Comparison of ENCODE assay signal across 21 mouse cellular contexts in genomic region chr2:130265520-130265919, GRCm38 (mm10). TPM values are rescaled to one million over a fixed set of nuclear protein-coding genes. Genes with fewer than 3 reads are reported as not detected.
DNase-seq lines count a peak whose midpoint lies in the region; ATAC-seq lines count a peak whose summit lies in the region.
"Had no signal": no experiment of that assay in that cellular context is flagged by ENCODE, and none has a peak within 500 bp of the region (broad histone marks: within the 10 kb centered on the region; RNA-seq: fewer than 3 reads in every experiment).

No protein-coding gene starts in this region.

- peak overlapping the region; percentile 48 for H3K4me3 ChIP-seq in liver, embryonic 13.5 days (replicated peaks)
- no peak overlapping the region for H3K4me3 ChIP-seq in stomach, embryonic 15.5 days (replicated peaks)
- H3K4me3 ChIP-seq in heart, embryonic 11.5 days (ENCODE audit: low read depth, low read length), result no peak overlapping the region
- H3K4me3 ChIP-seq: embryonic facial prominence, embryonic 12.5 days; forebrain, embryonic 10.5 days; layer of hippocampus, adult 2 months; myocyte had no signal

- ATAC-seq in erythroblast, adult 5-6 weeks (replicated peaks; ENCODE audit: low FRiP score, poor library complexity, severe bottlenecking), result peak; percentile 52
- peak; percentile 82 for ATAC-seq in liver, embryonic 13.5 days (ENCODE audit: low read depth)
- ATAC-seq in stomach, embryonic 15.5 days (ENCODE audit: insufficient read depth, low FRiP score, low read depth), result peak; percentile 44; the same call in 1 of the 2 replicates
- no peak for ATAC-seq in heart, embryonic 11.5 days (replicated peaks; ENCODE audit: insufficient number of reproducible peaks, low FRiP score, low TSS enrichment)
- ATAC-seq: forebrain, postnatal 0 days; hindbrain, embryonic 16.5 days had no signal

- H3K4me2 ChIP-seq in liver, embryonic 13.5 days, result peak overlapping the region; percentile 68
- no peak overlapping the region for H3K4me2 ChIP-seq in stomach, embryonic 15.5 days
- H3K4me2 ChIP-seq in heart, embryonic 11.5 days, result no peak overlapping the region
- H3K4me2 ChIP-seq: embryonic facial prominence, embryonic 12.5 days had no signal

- no peaks in the 10 kb centered on the region for H3K27me3 ChIP-seq in liver, embryonic 13.5 days
- H3K27me3 ChIP-seq in stomach, embryonic 15.5 days (replicated peaks), result no peaks in the 10 kb centered on the region
- 0 out of 2 replicates have a peak, but pooled peaks cover 2% of the 10 kb centered on the region for H3K27me3 ChIP-seq in heart, embryonic 11.5 days (ENCODE audit: control insufficient read depth, insufficient read depth, low read length)
- H3K27me3 ChIP-seq: embryonic facial prominence, embryonic 12.5 days had no signal

- no peaks in the 10 kb centered on the region for H3K36me3 ChIP-seq in liver, embryonic 13.5 days
- H3K36me3 ChIP-seq in stomach, embryonic 15.5 days, result no peaks in the 10 kb centered on the region
- no peaks in the 10 kb centered on the region for H3K36me3 ChIP-seq in heart, embryonic 11.5 days (ENCODE audit: control insufficient read depth, insufficient read depth, low read length)
- H3K36me3 ChIP-seq: embryonic facial prominence, embryonic 12.5 days; forebrain, embryonic 10.5 days had no signal

- 19% methylated on average over 1 of the region's 1 CpGs for WGBS in liver, embryonic 13.5 days (ENCODE audit: insufficient replicate concordance)
- WGBS in stomach, embryonic 15.5 days, result 73% methylated on average over 1 of the region's 1 CpGs
- 92% methylated on average over 1 of the region's 1 CpGs for WGBS in heart, embryonic 11.5 days (ENCODE audit: insufficient replicate concordance)

- no peaks in the 10 kb centered on the region for H3K9me3 ChIP-seq in liver, embryonic 13.5 days (replicated peaks)
- no peaks in the 10 kb centered on the region for H3K9me3 ChIP-seq in stomach, embryonic 15.5 days
- no peaks in the 10 kb centered on the region for H3K9me3 ChIP-seq in heart, embryonic 11.5 days (replicated peaks; ENCODE audit: control insufficient read depth, low read length)
- H3K9me3 ChIP-seq: embryonic facial prominence, embryonic 12.5 days; forebrain, embryonic 10.5 days had no signal

- peak; percentile 79 for DNase-seq in c-Kit-positive CD71-positive TER-119-negative erythroid progenitor cells, embryonic 14.5 days (ENCODE audit: low read depth)
- DNase-seq in liver, embryonic 13.5 days, result peak; percentile 73
- no peak for DNase-seq in retina, postnatal 1 day
- DNase-seq in cerebellum, postnatal 10 days, result no peak
- DNase-seq: adrenal gland, postnatal 36 days; cerebellum, adult 8-10 months; forebrain, postnatal 0 days; kidney, adult 2 months; kidney, postnatal 14 days; layer of hippocampus, postnatal 36 days; midbrain, embryonic 14.5 days; right cerebral cortex, postnatal 25 days had no signal

- H3K27ac ChIP-seq in liver, embryonic 13.5 days, result peak overlapping the region; percentile 76
- no peak overlapping the region for H3K27ac ChIP-seq in stomach, embryonic 15.5 days
- no peak overlapping the region for H3K27ac ChIP-seq in heart, embryonic 11.5 days (ENCODE audit: low read depth, low read length)
- H3K27ac ChIP-seq: embryonic facial prominence, embryonic 12.5 days; forebrain, embryonic 10.5 days; layer of hippocampus, adult 2 months had no signal

- peak overlapping the region; percentile 69 for H3K9ac ChIP-seq in liver, embryonic 13.5 days
- no peak overlapping the region for H3K9ac ChIP-seq in stomach, embryonic 15.5 days
- H3K9ac ChIP-seq in heart, embryonic 11.5 days (ENCODE audit: low read depth, low read length), result no peak overlapping the region
- H3K9ac ChIP-seq: embryonic facial prominence, embryonic 12.5 days; forebrain, postnatal 0 days had no signal

- H3K4me1 ChIP-seq in liver, embryonic 13.5 days (replicated peaks), result peaks cover 79% of the 10 kb centered on the region
- no peaks in the 10 kb centered on the region for H3K4me1 ChIP-seq in stomach, embryonic 15.5 days
- no peaks in the 10 kb centered on the region for H3K4me1 ChIP-seq in heart, embryonic 11.5 days (ENCODE audit: control insufficient read depth, insufficient read depth, low read length)
- H3K4me1 ChIP-seq: embryonic facial prominence, embryonic 12.5 days; forebrain, embryonic 10.5 days had no signal

RNA-seq across cellular contexts. Expression of gene Nop56, which starts 8.7 kb away (rescaled TPM):
- 86.7 and 101 TPM in 2 replicates for total RNA-seq in erythroblast, adult 5-6 weeks (2015; ENCODE audit: low replicate concordance)
- 84.8 and 111 TPM in 2 replicates for total RNA-seq in erythroblast, adult 5-6 weeks (2017; ENCODE audit: low replicate concordance)
- 271 and 279 TPM in 2 replicates for polyA plus RNA-seq in liver, embryonic 13.5 days (2015; fragmentation: Nextera tagmentation; extraction: Ambion mirVana)
- 260 and 287 TPM in 2 replicates for polyA plus RNA-seq in stomach, embryonic 15.5 days (2015; fragmentation: Nextera tagmentation; extraction: Ambion mirVana)
- 181 and 200 TPM in 2 replicates for polyA plus RNA-seq in heart, embryonic 11.5 days (2014; fragmentation: Nextera tagmentation; extraction: Ambion mirVana)

RNA-seq across cellular contexts. Expression of gene Idh3b, which starts 18.8 kb away (rescaled TPM):
- 44.5 and 51.5 TPM in 2 replicates for total RNA-seq in erythroblast, adult 5-6 weeks (2015; ENCODE audit: low replicate concordance)
- 19.8 and 27.0 TPM in 2 replicates for total RNA-seq in erythroblast, adult 5-6 weeks (2017; ENCODE audit: low replicate concordance)
- 117 and 120 TPM in 2 replicates for polyA plus RNA-seq in liver, embryonic 13.5 days (2015; fragmentation: Nextera tagmentation; extraction: Ambion mirVana)
- 171 and 192 TPM in 2 replicates for polyA plus RNA-seq in stomach, embryonic 15.5 days (2015; fragmentation: Nextera tagmentation; extraction: Ambion mirVana)
- 234 and 249 TPM in 2 replicates for polyA plus RNA-seq in heart, embryonic 11.5 days (2014; fragmentation: Nextera tagmentation; extraction: Ambion mirVana)

RNA-seq across cellular contexts. Expression of gene Ebf4, which starts 29.4 kb away (rescaled TPM):
- total RNA-seq in erythroblast, adult 5-6 weeks (2015; ENCODE audit: low replicate concordance), result not detected in 2 replicates
- total RNA-seq in erythroblast, adult 5-6 weeks (2017; ENCODE audit: low replicate concordance), result 0.84 TPM in 1 of 2 replicates, not detected in the other
- polyA plus RNA-seq in liver, embryonic 13.5 days (2015; fragmentation: Nextera tagmentation; extraction: Ambion mirVana), result 0.03 and 0.10 TPM in 2 replicates
- 2.8 and 3.1 TPM in 2 replicates for polyA plus RNA-seq in stomach, embryonic 15.5 days (2015; fragmentation: Nextera tagmentation; extraction: Ambion mirVana)
- polyA plus RNA-seq in heart, embryonic 11.5 days (2014; fragmentation: Nextera tagmentation; extraction: Ambion mirVana), result 0.58 and 1.1 TPM in 2 replicates
- total RNA-seq: hematopoietic stem cell, adult 5-6 weeks had no signal

Comparison
In these comparisons a context has a peak if more than half of its experiments do, and no peak if none do; other contexts are left out.
1. DNase-seq: peak in c-Kit-positive CD71-positive TER-119-negative erythroid progenitor cells, embryonic 14.5 days (single experiment) and liver, embryonic 13.5 days (single experiment); none in retina, postnatal 1 day (single experiment) and cerebellum, postnatal 10 days (0 of 2).